Mouse (Mus musculus) neural tube, embryonic 14.5 days (tissue): ENCODE measurements around the gene Slc48a1. TPM values are rescaled to one million over a fixed set of nuclear protein-coding genes. Genes with fewer than 3 reads are reported as not detected.

Experiments used
- ATAC-seq: fragments of 200-750 bp; cut with Nextera tagmentation; 2 replicates; pipeline ENCODE4 v1.8.0; 2017; ENCODE audit warnings: low read depth, mild to moderate bottlenecking, moderate TSS enrichment, moderate library complexity
- H3K27ac ChIP-seq: fragments of 300-500 bp; sonication (generic); 2 replicates; pipeline ENCODE4 v1.5.1; 2014; ENCODE audit warnings: low read depth, mild to moderate bottlenecking, control low read depth, low read length, moderate library complexity, mixed read lengths
- H3K27me3 ChIP-seq: fragments of 300-500 bp; sonication (generic); 2 replicates; pipeline ENCODE4 v1.6.1; 2014; ENCODE audit warnings: low read length; ENCODE audit not compliant: control insufficient read depth, insufficient read depth
- H3K36me3 ChIP-seq: fragments of 300-500 bp; sonication (generic); 2 replicates; pipeline ENCODE4 v1.6.1; 2014; ENCODE audit warnings: low read length, mixed read lengths; ENCODE audit not compliant: control insufficient read depth, insufficient read depth
- H3K4me1 ChIP-seq: fragments of 300-500 bp; sonication (generic); 2 replicates; pipeline ENCODE4 v1.6.1; 2014; ENCODE audit warnings: low read length; ENCODE audit not compliant: control insufficient read depth, insufficient read depth
- H3K4me2 ChIP-seq: fragments of 300-500 bp; sonication (generic); 2 replicates; pipeline ENCODE4 v1.6.1; 2014; ENCODE audit warnings: mild to moderate bottlenecking, low read depth, low read length, control low read depth
- H3K4me3 ChIP-seq: fragments of 300-500 bp; sonication (generic); 2 replicates; pipeline ENCODE4 v1.5.1; 2014; ENCODE audit warnings: low read depth, low read length, control low read depth, mixed read lengths
- H3K9ac ChIP-seq: fragments of 300-500 bp; sonication (generic); replicated peaks from 2 replicates; pipeline ENCODE4 v1.6.1; 2014; ENCODE audit warnings: low read depth, mild to moderate bottlenecking, control low read depth, low read length, mixed read lengths
- H3K9me3 ChIP-seq: fragments of 300-500 bp; sonication (generic); 2 replicates; pipeline ENCODE4 v1.6.1; 2016; ENCODE audit warnings: low read length; ENCODE audit not compliant: control insufficient read depth
- WGBS: fragments of 180-500 bp; shearing (Covaris S2); extraction: QIAGEN DNeasy Blood & Tissue Kit; methylation state at CpG from one replicate; pipeline ENCODE4 v1.1.7; 2014; 5-methylcytosine and 5-hydroxymethylcytosine counted together
- polyA plus RNA-seq: library from polyadenylated mRNA; unstranded; fragments of >200 nt; fragmentation: Nextera tagmentation; extraction: Ambion mirVana; gene quantifications from 2 replicates; pipeline ENCODE4 v1.2.1, GENCODE M21; 2014

The Slc48a1 gene
- polyA plus RNA-seq, 1 experiment from 2014 or later = 104 TPM

DNA sequence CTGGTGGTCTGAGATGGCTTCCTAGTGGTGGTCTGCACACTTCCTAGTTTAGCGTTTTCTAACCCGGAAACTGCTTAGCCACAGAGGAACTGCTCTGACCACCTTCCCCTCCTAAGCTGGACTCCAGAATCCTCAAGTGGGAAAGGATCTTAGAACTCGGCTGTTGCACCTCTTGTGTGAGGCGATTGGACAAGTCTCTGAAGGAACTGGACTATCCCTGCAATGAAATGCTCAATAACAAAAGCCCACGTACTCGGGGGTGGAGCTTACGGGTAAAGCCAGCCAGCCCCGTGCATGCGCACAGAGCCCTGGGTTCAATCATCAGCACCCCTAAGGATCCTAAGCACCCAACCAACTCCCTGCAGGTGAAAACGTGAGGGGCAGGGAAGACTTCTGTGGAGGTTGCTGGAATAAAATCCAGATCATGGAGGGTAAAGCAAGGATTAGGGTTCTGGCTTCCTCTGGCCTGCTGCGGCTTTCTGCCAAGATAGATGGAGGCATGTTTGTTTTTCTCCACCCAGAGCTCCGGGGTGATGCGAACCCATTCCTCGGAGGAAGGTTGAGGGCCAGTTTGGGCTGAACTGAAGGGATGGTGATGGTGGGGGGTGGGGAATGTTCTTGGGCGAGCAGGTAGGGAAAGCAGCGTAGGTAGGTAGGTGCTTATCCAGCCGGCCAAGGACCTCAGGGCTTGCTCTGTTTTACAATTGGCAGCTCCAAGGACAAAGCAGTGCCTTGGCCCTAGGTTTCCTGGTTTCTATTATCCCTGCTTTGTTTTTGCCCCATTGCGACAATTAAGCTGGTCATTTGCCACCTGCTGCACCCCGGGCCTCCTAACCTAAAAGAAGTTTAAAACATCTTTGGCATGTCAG, 9.7 kb downstream of the Slc48a1 start:
- Histone ChIP-seq H3K4me3 (no peak overlapping the region), H3K27ac (no peak overlapping the region), H3K36me3 (peaks cover 10% of the 10 kb centered on the region), H3K4me1 (peaks cover 2% of the 10 kb centered on the region; the same call in 1 of the 2 replicates), H3K27me3 (no peaks in the 10 kb centered on the region), H3K4me2 (no peak overlapping the region), H3K9me3 (no peaks in the 10 kb centered on the region), H3K9ac (no peak overlapping the region)
- no peak for ATAC-seq
- WGBS = 60% methylated on average over 19 of the region's 19 CpGs

DNA sequence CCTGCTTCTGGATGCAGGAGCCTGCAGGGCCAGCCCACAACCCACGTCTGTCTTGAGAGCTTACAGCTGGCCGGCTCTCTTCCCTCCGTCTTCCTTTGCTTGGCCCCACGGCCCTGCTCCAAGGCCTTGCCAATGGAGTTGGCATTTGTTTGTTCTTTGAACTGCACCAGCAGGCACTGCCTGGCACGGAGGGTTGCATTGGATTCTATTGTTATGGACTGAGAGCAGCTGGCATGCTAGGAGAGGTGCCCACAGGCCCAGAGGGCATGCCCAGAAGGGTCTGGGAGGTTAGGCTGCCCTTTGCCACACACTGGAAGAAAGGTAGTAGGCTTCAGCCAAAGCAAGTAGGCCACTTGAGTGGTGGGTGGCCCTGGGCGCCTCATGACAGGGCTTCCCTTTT, 10.5 kb downstream of the Slc48a1 start:
- Histone ChIP-seq H3K27ac (no peak overlapping the region), H3K4me3 (no peak overlapping the region), H3K9ac (no peak overlapping the region), H3K27me3 (no peaks in the 10 kb centered on the region), H3K4me2 (no peak overlapping the region), H3K36me3 (peaks cover 10% of the 10 kb centered on the region), H3K9me3 (no peaks in the 10 kb centered on the region), H3K4me1 (peaks cover 2% of the 10 kb centered on the region; the same call in 1 of the 2 replicates)
- WGBS = 52% methylated on average over 6 of the region's 6 CpGs
- no peak for ATAC-seq

DNA sequence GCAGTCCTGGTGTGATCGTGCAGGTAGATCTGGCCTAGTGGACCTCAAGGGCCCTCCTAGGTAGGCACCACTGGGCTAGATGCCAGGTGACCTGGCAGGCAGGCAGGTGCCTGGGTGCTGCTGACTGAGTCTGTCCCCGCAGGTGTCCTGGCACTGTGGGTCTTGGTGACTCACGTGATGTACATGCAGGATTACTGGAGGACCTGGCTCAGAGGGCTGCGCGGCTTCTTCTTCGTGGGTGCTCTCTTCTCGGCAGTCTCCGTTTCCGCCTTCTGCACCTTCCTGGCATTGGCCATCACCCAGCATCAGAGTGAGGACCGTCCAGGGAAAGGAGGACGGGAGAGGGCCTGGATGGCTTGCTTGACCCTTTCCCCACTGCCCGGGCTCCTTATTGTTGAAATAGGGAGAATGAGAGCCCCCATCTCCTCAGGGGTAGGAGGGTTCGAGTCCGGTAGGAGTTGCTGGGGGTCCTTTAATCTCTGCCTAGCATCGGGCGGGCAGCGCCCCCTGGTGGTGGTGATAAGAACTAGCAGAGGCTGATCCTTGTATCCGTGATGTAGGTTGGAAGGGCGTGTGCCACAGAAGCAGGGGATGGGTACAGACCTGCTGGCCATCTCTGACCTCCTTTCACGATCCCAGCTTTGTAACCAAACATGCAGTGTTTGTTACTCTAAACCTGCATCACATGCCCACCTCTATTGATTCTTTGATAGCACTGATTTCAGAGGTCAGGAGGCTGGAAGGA, 11.6 kb downstream of the Slc48a1 start:
- ATAC-seq = no peak
- WGBS = 57% methylated on average over 20 of the region's 20 CpGs
- no peaks in the 10 kb centered on the region for H3K27me3 ChIP-seq

DNA sequence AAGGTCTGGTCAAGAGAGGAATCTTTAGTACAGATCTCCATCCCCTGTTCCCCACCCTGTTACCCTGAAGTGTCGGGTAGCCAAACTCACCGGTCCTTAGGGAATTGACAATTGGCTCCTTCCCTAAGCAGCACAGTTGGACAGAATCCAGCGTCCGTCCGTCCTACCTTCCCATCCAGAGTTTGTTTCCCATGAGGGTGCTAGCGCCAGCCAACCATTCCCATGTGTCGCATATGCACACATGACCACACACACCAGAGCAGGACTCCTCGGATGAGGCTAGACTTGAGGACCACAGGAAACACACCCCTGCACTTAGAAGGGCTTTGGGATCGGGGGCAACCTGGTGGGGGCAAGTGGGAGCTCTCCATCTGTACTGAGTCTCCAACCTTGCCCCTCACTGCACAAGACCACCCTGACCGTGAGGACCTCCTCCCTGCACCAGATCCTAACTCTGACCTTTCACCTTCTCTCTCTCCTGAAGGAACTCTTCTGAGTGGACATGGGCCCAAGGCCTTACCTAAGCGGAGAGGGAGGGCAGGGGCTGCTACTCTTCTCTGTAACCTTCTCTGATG, 12.9 kb downstream of the Slc48a1 start:
- Histone ChIP-seq H3K27ac (no peak overlapping the region), H3K9ac (no peak overlapping the region), H3K36me3 (peaks cover 23% of the 10 kb centered on the region), H3K4me1 (no peaks in the 10 kb centered on the region), H3K27me3 (no peaks in the 10 kb centered on the region), H3K9me3 (no peaks in the 10 kb centered on the region), H3K4me2 (no peak overlapping the region), H3K4me3 (no peak overlapping the region)
- 91% methylated on average over 11 of the region's 11 CpGs for WGBS
- no peak for ATAC-seq

More for the DNA sequence above, 11.6 kb downstream of the Slc48a1 start:
- H3K27ac ChIP-seq = no peak overlapping the region
- H3K4me1 ChIP-seq = peaks cover 1% of the 10 kb centered on the region; the same call in 1 of the 2 replicates
- no peak overlapping the region for H3K4me3 ChIP-seq
- no peak overlapping the region for H3K4me2 ChIP-seq
- peaks cover 10% of the 10 kb centered on the region for H3K36me3 ChIP-seq
- no peaks in the 10 kb centered on the region for H3K9me3 ChIP-seq
- H3K9ac ChIP-seq = no peak overlapping the region

DNA sequence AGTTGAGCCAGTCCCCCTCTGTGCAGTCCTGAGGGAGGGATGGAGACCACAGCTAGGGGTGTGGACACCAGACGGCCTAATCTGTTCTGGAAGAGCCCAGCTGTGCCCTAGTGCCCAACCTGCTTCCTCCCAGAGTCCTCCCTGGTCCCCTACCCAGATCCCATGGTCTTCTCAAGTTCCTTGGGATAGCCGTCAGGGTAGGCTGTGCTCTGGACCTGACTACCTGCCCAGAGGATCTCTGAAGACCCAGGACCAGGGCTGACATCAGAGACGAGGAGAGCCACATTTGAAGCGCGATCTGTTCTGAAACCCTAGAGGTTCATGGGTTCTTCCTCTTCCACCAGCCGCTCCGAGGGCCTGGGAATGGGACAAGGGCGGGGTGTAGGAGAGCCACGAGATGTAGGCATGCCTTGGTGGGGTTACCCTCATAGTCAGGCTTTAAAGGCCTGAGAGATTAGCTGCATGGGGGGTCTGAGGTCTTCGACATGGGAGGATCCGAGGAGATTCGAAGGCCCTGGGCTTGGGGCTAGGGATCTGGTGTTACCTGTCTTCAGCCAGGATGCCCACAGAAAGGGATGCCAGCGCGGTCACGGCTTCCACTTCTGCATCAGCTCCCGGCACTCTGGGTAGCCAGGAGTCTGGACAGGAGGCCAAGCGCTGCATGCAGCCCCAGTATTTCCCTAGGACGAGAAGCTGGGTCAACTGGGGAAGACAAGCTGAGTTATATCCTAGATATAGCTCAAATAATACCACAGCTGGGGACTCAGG, 15.2 kb downstream of the Slc48a1 start:
- 93% methylated on average over 18 of the region's 18 CpGs for WGBS
- Histone ChIP-seq H3K27me3 (no peaks in the 10 kb centered on the region), H3K9ac (no peak overlapping the region), H3K4me1 (0 out of 2 replicates have a peak, but pooled peaks cover 2% of the 10 kb centered on the region), H3K27ac (no peak overlapping the region), H3K4me2 (no peak overlapping the region), H3K9me3 (no peaks in the 10 kb centered on the region), H3K36me3 (peaks cover 30% of the 10 kb centered on the region), H3K4me3 (no peak overlapping the region)
- ATAC-seq = no peak

DNA sequence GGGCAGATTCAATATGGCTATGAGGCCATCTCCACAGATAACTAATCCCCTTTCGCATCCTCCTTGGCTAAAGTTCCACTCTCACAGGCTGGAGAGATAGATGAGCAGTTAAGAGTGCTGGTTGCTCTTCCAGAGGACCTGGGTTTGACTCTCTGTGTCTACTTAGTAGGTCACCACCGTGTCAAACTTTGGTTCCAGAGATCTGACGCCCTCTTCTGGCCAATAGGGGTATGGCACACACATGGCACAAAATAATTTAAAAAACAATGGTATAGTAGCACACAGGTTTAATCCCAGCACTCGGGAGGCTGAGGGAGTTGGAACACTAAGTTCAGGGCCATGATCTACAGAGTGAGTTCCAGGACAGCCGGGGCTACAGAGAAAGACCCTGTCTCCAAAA, 15.9 kb downstream of the Slc48a1 start:
- 74% methylated on average over 5 of the region's 5 CpGs for WGBS
- Histone ChIP-seq H3K27ac (no peak overlapping the region), H3K4me1 (0 out of 2 replicates have a peak, but pooled peaks cover 2% of the 10 kb centered on the region), H3K9ac (no peak overlapping the region), H3K36me3 (peaks cover 30% of the 10 kb centered on the region), H3K27me3 (no peaks in the 10 kb centered on the region), H3K9me3 (no peaks in the 10 kb centered on the region), H3K4me2 (no peak overlapping the region), H3K4me3 (no peak overlapping the region)
- no peak for ATAC-seq

DNA sequence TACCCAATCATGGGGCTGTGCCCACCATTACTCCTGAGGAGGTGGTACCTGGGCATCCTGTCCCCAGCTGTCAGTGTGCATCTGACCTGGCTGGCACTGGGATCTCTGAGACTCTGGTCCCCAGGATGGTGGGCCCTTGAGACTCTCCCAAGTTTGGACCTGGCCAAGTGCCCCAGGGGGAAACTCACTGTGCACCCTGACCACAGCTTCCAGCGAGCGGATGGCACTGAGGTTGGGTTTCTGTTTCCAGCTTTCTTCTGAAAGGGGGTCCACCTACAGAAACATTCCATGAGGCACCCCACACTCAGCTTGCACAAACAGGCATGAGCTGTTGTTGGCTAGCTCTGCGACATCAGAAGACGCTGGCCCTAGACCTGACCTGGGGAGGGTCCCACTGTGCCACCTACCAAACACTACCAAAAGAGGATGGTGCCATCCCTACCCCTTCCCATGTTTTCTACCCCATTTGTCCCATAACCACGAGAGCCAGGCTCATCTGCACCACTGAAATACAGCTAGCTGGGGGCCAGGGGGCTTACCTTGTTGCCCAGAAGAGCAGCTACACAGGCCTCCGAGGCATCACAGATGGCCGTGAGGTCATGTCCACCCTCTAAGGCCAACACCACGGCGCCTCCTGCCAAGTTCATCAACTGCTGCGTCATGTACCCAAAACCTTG, 17.4 kb downstream of the Slc48a1 start:
- no peak overlapping the region for H3K4me2 ChIP-seq
- no peak for ATAC-seq
- H3K27ac ChIP-seq = no peak overlapping the region
- H3K36me3 ChIP-seq = peaks cover 33% of the 10 kb centered on the region
- H3K4me3 ChIP-seq = no peak overlapping the region
- 0 out of 2 replicates have a peak, but pooled peaks cover 2% of the 10 kb centered on the region for H3K4me1 ChIP-seq
- no peaks in the 10 kb centered on the region for H3K27me3 ChIP-seq
- 96% methylated on average over 10 of the region's 10 CpGs for WGBS
- no peak overlapping the region for H3K9ac ChIP-seq
- no peaks in the 10 kb centered on the region for H3K9me3 ChIP-seq

DNA sequence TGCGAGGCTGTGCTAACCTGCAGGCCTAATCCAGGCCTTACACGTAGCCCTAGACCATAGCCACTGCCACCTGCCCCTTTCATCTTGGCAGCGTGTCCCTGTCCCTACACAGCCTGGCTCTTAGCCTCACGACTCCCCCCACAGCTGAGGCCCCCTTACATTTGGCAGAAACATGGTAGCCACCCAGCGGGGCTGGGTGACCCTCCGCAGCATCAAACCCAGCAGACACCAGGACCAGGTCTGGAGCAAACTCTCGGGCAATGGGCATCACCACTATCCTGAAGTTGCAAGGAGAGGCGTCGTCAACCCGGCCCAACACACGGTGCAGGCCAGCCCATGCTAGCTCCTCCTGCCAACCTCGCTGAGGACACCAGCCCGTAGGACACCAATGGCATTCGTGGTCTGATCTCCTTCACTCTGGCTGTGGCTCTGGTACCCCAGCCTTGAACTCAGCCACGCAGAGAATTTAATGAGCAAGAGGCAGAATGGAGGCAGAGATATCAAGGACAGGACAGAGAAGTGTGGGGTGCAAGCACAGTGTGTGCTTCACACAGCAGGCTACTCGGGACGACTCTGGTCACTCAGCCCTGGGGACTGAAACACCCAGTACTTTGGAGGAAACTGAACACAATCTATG, 18.5 kb downstream of the Slc48a1 start:
- no peak for ATAC-seq
- WGBS = 95% methylated on average over 17 of the region's 17 CpGs
- Histone ChIP-seq H3K9me3 (no peaks in the 10 kb centered on the region), H3K4me1 (0 out of 2 replicates have a peak, but pooled peaks cover 2% of the 10 kb centered on the region), H3K36me3 (peaks cover 34% of the 10 kb centered on the region), H3K27me3 (no peaks in the 10 kb centered on the region), H3K27ac (no peak overlapping the region), H3K9ac (no peak overlapping the region), H3K4me3 (no peak overlapping the region), H3K4me2 (no peak overlapping the region)
